Mouse (Mus musculus): ENCODE measurements at regions not wholly inside any gene's neighbourhood (a gene's known extent, or its start where the extent isn't known, plus 50 kb on each side); places are given as distances from the start of the nearest gene placed in this dataset.

- no peak for ATAC-seq
Measured at GRCm38 (mm10) chr4:34105251-34105650, 55.3 kb upstream of the Spaca1 start.

- no peak for ATAC-seq
Measured at GRCm38 (mm10) chr4:34114323-34114722, 64.3 kb upstream of the Spaca1 start.

GRCm38 (mm10) chr4:34117086-34117485 is 67.1 kb upstream of the Spaca1 start:
- no peak for ATAC-seq

- ATAC-seq: no peak
Measured at GRCm38 (mm10) chr4:34122959-34123520, 73.0 kb upstream of the Spaca1 start.

GRCm38 (mm10) chr4:34128224-34128623 is 78.2 kb upstream of the Spaca1 start:
- no peak for ATAC-seq

GRCm38 (mm10) chr4:34146133-34146867 is 96.3 kb upstream of the Spaca1 start:
- no peak for ATAC-seq

- no peak for ATAC-seq
Measured at GRCm38 (mm10) chr4:34148956-34149739, 99.2 kb upstream of the Spaca1 start.

GRCm38 (mm10) chr4:34151605-34152347 is 101.8 kb upstream of the Spaca1 start:
- no peak for ATAC-seq

- ATAC-seq: no peak
Measured at GRCm38 (mm10) chr4:34155501-34155900, 105.5 kb upstream of the Spaca1 start.

- no peak for ATAC-seq
Measured at GRCm38 (mm10) chr4:34157818-34158511, 108.0 kb upstream of the Spaca1 start.

GRCm38 (mm10) chr4:34171265-34171862 is 121.4 kb upstream of the Spaca1 start:
- ATAC-seq: no peak

- no peak for ATAC-seq
Measured at GRCm38 (mm10) chr4:34172000-34172399, 122.0 kb upstream of the Spaca1 start.

- no peak for ATAC-seq
Measured at GRCm38 (mm10) chr4:34177421-34177820, 127.4 kb upstream of the Spaca1 start.

GRCm38 (mm10) chr4:34186522-34186921 is 136.5 kb upstream of the Spaca1 start:
- no peak for ATAC-seq

GRCm38 (mm10) chr4:34203193-34203848 is 153.3 kb upstream of the Spaca1 start:
- no peak for ATAC-seq

- no peak for ATAC-seq
Measured at GRCm38 (mm10) chr4:34209179-34209896, 159.3 kb upstream of the Spaca1 start.

GRCm38 (mm10) chr4:34213731-34214130 is 163.7 kb upstream of the Spaca1 start:
- ATAC-seq: no peak

GRCm38 (mm10) chr4:34214346-34214745 is 164.4 kb upstream of the Spaca1 start:
- no peak for ATAC-seq

- no peak for ATAC-seq
Measured at GRCm38 (mm10) chr4:34221915-34222314, 171.9 kb upstream of the Spaca1 start.

GRCm38 (mm10) chr4:34226089-34226840 is 176.3 kb upstream of the Spaca1 start:
- no peak for ATAC-seq
